In the genomic region with DNA sequence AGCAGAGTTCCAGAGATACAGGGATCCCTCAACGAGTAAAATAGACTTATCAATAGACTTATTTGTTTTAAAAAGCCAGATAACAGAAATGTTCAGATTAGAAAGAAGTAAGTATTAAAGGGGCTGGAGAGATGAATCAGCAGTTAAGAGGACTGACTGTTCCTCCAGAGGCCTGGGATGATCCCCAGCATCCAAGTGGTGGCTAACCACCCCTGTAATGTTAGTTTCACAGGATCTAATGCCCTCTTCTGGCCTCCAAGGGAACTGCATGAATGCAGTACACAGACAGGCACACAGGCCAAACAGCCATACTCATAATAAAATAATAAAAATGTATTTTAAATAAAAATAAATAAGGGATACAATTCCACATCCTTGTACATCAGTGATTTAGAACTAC, we compare ENCODE assay signal across 9 mouse cellular contexts. TPM values are rescaled to one million over a fixed set of nuclear protein-coding genes. Genes with fewer than 3 reads are reported as not detected.
DNase-seq lines count a peak whose midpoint lies in the region; TF ChIP-seq lines count a peak whose summit lies in the region.
"Had no signal": no experiment of that assay in that cellular context is flagged by ENCODE, and none has a peak within 500 bp of the region (broad histone marks: within the 10 kb centered on the region; RNA-seq: fewer than 3 reads in every experiment).

No protein-coding gene starts in this region.

- H3K36me3 ChIP-seq in heart, adult 2 months (ENCODE audit: control insufficient read depth, insufficient read depth, low read length): 0 out of 2 replicates have a peak, but pooled peaks cover 2% of the 10 kb centered on the region
- H3K36me3 ChIP-seq in splenic B cell, adult 2 months (ENCODE audit: control insufficient read depth, insufficient read depth, low read length, poor library complexity, severe bottlenecking): no peaks in the 10 kb centered on the region
- H3K36me3 ChIP-seq: heart, embryonic 15.5 days had no signal

- no peaks in the 10 kb centered on the region; the same call in 1 of the 2 replicates for H3K79me2 ChIP-seq in heart, adult 2 months (replicated peaks; ENCODE audit: control insufficient read depth, insufficient read depth, low read length)

- 43% methylated on average over 1 of the region's 1 CpGs for WGBS in heart, adult 2 months

- TF ChIP-seq CTCF in heart, adult 2 months (IDR thresholded peaks at IDR 0.05): peak; percentile 71

- no peaks in the 10 kb centered on the region for H3K27me3 ChIP-seq in heart, adult 2 months (ENCODE audit: control insufficient read depth, insufficient read depth, low read length)
- no peaks in the 10 kb centered on the region for H3K27me3 ChIP-seq in splenic B cell, adult 2 months (ENCODE audit: control insufficient read depth, insufficient read depth, low read length, poor library complexity, severe bottlenecking)
- H3K27me3 ChIP-seq: heart, embryonic 15.5 days had no signal

- intact Hi-C loops in heart, adult 2 months (cut with DNase I): no loop called here

- H3K27ac ChIP-seq in heart, adult 2 months: no peak overlapping the region

- peaks cover 10% of the 10 kb centered on the region for H3K4me1 ChIP-seq in heart, adult 2 months (ENCODE audit: control insufficient read depth, insufficient read depth, low read length)

- no peak for DNase-seq in heart, adult 2 months
- no peak for DNase-seq in heart, adult 9 months (ENCODE audit: low spot score in 2 of 2)
- peak; percentile 31 for DNase-seq in 416B (ENCODE audit: low read depth)
- peak; percentile 40 for DNase-seq in adrenal gland, postnatal 14 days
- DNase-seq in induced T-regulatory cell, adult 2 months (ENCODE audit: low read depth): peak; percentile 62
- peak; percentile 34 for DNase-seq in splenic B cell, adult 2 months (ENCODE audit: low read depth, low spot score)
- no peak for DNase-seq in layer of hippocampus, adult 8-10 months (ENCODE audit: low spot score in 2 of 2)
- no peak for DNase-seq in spleen, postnatal 36 days (ENCODE audit: low spot score in 2 of 2)

- TF ChIP-seq EP300 in heart, adult 2 months (IDR thresholded peaks at IDR 0.05; ENCODE audit: insufficient read depth, low read depth, low read length): no peak

- H3K9ac ChIP-seq in heart, adult 2 months (ENCODE audit: low read depth, low read length): no peak overlapping the region
- H3K9ac ChIP-seq: heart, embryonic 15.5 days had no signal

- no peak overlapping the region for H3K4me3 ChIP-seq in heart, adult 2 months
- H3K4me3 ChIP-seq: heart, embryonic 15.5 days had no signal

- TF ChIP-seq POLR2A in heart, adult 2 months (IDR thresholded peaks at IDR 0.05; ENCODE audit: insufficient read depth, low read depth, low read length): no peak

RNA-seq across cellular contexts. Expression of a gene that starts 7.4 kb away (rescaled TPM):
- total RNA-seq in heart, adult 2 months (2021): 1 to 10 TPM; 6.9 to 8.5 TPM
- 16.4 and 18.1 TPM in 2 replicates for polyA plus RNA-seq in heart, adult 2 months (2012; rRNA removed)
- 18.8 and 20.5 TPM in 2 replicates for total RNA-seq in adrenal gland, postnatal 14 days (2021)
- 10 to 100 TPM; 52.5 to 57.1 (median 54.3) TPM for total RNA-seq in layer of hippocampus, adult 8-10 months (2022)

RNA-seq across cellular contexts. Expression of a gene that starts 21.8 kb away (rescaled TPM):
- total RNA-seq in heart, adult 2 months (2021): 1 to 10 TPM; 3.8 to 4.7 TPM
- 1.0 and 2.6 TPM in 2 replicates for polyA plus RNA-seq in heart, adult 2 months (2012; rRNA removed)
- total RNA-seq in adrenal gland, postnatal 14 days (2021): 15.7 and 20.2 TPM in 2 replicates
- total RNA-seq in layer of hippocampus, adult 8-10 months (2022): 100 to 1,000 TPM; 360 to 399 (median 388) TPM

RNA-seq across cellular contexts. Expression of a gene that starts 51.0 kb away (rescaled TPM):
- total RNA-seq in heart, adult 2 months (2021): under 1 TPM; 0.37 to 0.43 TPM
- polyA plus RNA-seq in heart, adult 2 months (2012; rRNA removed): 0.20 and 1.3 TPM in 2 replicates
- total RNA-seq in adrenal gland, postnatal 14 days (2021): 22.4 and 29.5 TPM in 2 replicates
- total RNA-seq in layer of hippocampus, adult 8-10 months (2022): 100 to 1,000 TPM; 246 to 315 (median 277) TPM

Comparison
In these comparisons a context has a peak if more than half of its experiments do, and no peak if none do; other contexts are left out.
1. DNase-seq: peak in 416B (single experiment), adrenal gland, postnatal 14 days (single experiment), induced T-regulatory cell, adult 2 months (single experiment) and splenic B cell, adult 2 months (single experiment); none in heart, adult 2 months (0 of 2), heart, adult 9 months (0 of 2), layer of hippocampus, adult 8-10 months (0 of 2) and spleen, postnatal 36 days (0 of 2).
2. RNA of a gene that starts 21.8 kb away (total RNA-seq): 360 to 399 TPM in layer of hippocampus, adult 8-10 months; 15.7 to 20.2 TPM in adrenal gland, postnatal 14 days and 3.8 to 4.7 TPM in heart, adult 2 months; every median in the first group is over 10 times any median in the second.
3. RNA of a gene that starts 51.0 kb away (total RNA-seq): 246 to 315 TPM in layer of hippocampus, adult 8-10 months and 22.4 to 29.5 TPM in adrenal gland, postnatal 14 days; 0.37 to 0.43 TPM in heart, adult 2 months; every median in the first group is over 10 times any median in the second.